Mouse (Mus musculus): ENCODE data around the gene Neurl4.

GRCm38 (mm10) chr11:69945216-69945615 lies 44.3 kb downstream of the Neurl4 start:
- no peak for TF ChIP-seq CTCF (conservative IDR thresholded peaks at IDR 0.05; ENCODE audit: low read length)
- no peak for TF ChIP-seq POU5F1 (IDR thresholded peaks at IDR 0.05; ENCODE audit: borderline replicate concordance, low read length)
- no peak for TF ChIP-seq NANOG (IDR thresholded peaks at IDR 0.05; ENCODE audit: borderline replicate concordance, low read length)

All from E14TG2a.4 (cell line).